Mouse (Mus musculus) gastrocnemius, adult 18-20 months (tissue): ENCODE measurements around the gene Idnk. TPM values are rescaled to one million over a fixed set of nuclear protein-coding genes. Genes with fewer than 3 reads are reported as not detected.

Experiments used
- DNase-seq: peaks from one replicate; pipeline ENCODE4 v3.0.0; 2021; ENCODE audit warnings: low spot score
- total RNA-seq, 2 experiments: library from RNA; stranded (reverse); gene quantifications; 2 replicates each; pipeline ENCODE4 v1.2.3; 2021

The Idnk gene
- total RNA-seq, 2 experiments from 2014 or later = 5.9 to 7.9 TPM

DNA sequence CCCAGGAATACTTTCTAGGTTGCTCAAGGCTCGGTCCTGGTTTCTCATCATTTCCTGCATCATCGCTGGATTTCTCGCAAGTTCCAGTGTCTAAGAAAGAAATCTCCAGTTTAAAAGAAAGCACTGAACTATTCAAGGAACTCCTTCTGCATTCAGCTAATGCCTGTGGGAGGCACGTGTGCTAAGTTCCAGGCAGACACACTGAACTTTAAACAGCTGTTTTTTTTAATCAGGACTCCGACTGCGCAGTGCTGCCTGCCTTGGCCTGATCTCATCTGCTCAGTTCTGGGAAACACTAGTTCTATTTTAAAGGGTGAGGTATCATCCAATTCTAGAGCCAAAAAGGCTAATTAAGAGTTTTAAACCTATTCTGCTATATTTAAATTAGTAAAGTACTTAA, 34.7 kb downstream of the Idnk start:
- DNase-seq = no peak

DNA sequence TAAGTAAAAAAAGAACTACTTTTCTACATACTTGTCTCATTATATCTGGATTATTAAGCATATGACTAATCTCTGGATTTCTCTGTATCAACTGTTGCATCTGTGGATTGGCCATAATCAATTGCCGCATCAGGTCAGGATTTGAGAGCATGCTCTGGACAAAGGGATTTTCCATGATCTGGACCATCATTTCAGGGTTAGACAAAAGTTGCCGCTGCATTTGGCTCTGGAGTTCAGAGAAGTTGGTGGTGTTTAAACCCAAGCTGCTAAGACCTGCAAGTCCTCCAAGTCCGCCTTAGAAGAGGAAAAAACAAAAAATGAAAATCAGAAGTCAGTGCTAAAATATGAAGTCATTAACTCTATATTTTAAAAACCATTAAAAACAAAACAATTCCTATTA, 35.8 kb downstream of the Idnk start:
- no peak for DNase-seq

DNA sequence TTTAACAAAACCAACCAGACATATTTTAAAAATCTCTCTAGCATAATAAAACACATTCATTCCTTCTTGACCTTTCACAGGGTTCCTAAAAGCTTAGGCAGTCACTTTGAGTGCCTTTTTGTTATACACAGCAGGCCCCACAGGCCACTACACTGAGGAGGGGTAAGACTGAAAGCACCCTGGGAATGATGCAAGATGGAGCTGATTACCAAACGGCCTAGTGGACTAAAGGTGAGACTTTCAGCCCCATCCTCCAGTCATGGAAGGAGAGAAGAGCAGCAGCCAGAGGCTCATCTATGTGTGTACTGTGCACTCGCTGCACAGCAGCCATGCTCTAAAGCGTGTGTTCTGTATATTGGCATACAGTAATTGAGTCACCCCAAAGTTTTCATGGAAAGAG, 37.5 kb downstream of the Idnk start:
- DNase-seq = no peak

DNA sequence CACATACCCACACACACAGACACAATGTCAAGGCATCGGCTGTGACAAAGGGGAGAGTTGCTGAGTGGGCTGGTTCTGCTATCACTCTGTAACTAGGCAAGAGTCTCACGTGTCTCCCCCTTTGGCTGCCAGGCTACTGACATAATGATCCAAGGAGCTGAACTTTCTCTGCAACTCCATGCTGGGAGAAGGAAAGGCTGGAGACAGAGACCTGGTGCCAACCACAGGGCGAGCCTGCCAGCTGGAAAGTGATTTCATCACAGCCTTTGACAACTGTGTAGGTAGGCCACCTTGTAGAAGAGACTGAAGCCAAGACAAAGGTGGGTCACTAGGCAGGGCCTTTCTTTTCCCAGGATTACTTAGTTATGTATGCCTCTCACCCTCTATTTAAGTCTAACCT, 39.8 kb downstream of the Idnk start:
- DNase-seq = no peak

DNA sequence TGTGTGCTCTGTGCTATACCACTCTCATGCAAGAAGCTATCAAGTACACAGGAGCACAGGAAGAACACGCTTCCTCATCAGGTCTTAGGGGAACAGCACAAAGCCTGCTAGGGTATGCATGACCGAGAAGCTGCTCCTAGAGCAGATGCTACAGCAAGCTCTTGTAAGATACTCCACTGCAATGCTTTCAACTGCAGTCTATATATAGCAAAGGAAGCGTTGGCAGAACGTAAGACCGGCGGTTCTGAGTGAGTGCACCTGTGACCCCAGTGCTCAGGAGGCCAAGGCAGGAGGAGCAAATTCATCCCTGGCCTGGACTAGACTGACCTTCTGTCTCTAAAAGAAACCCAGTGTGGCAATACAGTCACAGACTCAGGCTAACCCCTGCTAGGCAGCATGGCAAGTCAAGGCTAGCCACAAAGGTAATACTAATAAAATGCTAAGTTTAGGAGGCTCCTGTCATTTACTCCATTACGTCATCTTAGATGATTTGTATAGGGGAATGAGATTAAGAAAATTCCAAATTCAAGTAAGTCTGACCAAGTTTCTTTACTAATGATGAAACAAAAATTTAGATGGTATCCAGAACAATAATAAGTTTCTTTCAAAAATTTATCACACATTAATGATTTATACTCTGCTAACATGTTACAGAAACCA, 40.7 kb downstream of the Idnk start:
- no peak for DNase-seq

DNA sequence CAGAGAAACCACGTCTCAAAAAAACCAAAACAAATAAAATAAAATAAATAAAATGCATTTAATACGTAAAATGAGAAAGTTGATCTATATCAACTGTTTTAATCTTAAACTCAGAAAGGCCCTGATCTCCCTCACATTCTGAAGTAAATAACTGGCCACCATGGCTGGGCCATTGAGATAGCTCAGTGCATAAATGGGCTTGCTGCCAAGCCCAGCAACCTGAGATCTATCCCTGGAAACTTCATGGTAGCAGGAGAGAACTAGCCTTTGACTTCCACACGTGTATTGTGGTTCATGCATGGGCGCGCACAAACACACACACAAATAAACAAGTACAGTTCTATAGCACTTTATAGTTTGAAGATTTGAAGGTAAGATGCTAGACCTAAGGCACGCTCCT, 43.9 kb downstream of the Idnk start:
- no peak for DNase-seq

DNA sequence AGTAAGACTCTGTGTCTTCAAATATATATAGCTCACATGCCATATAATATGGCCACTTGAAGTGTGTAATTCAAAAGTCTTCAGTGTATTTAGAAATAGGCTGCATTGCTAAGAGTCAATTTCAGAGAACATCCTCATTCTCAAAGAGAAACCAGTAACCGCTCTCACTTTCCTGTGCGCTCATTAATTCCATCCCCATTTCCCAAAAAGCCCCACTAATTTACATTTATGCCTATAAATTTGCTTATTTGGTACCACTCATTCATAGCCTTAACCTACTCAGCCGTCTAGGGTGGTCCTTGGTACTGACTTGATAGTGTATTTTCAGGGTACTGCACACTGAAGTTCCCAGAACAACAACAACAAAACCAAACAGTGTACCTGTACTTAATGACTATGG, 44.5 kb downstream of the Idnk start:
- no peak for DNase-seq

DNA sequence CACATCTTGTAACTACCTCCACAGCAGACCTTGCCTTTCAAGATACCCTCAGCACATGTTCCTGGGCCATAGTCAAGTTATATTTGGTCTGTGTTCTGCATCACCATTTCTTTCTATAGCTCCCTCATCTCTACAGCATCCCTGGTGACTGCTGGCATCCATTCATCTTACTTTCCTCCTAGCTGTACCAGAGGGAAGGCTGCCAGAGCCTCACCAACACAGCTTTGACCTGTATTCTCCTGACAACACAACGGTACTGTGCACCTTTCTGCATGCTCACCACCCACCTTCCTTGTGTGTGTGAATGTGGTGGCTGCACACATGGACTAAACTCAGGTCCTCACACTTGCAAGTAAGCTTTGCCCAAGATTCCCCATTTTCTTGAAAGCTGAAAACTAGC, 45.5 kb downstream of the Idnk start:
- DNase-seq = no peak

DNA sequence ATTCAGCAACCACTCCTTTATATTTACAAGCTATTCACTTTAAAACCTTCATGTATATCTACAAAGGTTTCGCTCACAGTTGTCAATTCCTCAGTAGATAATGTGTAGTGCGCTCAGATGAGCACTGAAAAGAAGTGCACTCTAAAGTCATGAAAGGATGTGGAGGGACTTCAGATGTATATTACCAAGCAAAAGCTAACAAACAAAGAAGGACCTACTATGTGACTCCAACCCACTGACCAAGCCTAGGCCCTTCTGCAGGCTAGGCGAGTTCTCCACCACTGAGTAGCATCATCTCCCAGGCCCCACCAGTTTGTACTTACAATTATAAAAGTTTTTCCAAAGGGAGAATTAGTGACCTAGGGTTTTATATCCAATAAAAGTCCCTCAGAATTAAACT, 46.8 kb downstream of the Idnk start:
- no peak for DNase-seq

DNA sequence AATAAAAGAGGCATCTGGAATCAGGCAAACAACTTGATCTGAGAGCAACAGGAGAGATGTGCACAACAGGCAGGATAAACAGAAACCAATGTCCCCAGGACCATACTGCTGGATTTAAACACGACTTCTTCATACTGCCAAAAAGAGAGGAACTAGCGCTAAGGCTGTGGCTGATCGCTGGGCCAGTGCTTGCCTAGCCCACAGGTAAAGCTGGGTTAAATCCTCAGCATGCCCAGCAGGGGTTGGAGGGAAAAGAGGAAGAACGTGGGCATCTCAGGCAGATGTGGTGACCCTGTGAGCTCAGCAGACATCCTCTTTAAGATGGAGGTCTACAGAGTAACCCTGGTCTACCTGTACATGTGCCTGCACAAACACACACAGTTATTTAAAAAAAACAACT, 47.5 kb downstream of the Idnk start:
- DNase-seq = no peak

DNA sequence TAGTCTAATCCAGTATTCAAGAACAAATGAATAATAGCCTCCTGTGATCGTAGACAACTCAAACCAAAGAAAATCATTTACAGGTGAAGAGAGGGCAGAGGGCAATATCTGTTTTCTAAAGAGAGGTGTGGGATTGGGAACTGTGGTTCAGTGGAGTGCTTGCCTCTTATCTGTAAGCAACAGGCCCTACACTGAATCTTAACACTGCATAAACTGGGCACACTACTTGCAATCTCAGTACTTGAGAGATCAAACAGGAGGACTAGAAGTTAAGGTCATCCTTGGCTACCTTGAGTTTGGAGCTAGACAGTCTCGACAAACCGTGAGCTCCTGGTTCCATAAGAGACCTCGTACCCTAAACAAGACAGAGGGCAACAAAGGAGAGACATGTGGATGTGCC, 48.6 kb downstream of the Idnk start:
- DNase-seq = no peak

DNA sequence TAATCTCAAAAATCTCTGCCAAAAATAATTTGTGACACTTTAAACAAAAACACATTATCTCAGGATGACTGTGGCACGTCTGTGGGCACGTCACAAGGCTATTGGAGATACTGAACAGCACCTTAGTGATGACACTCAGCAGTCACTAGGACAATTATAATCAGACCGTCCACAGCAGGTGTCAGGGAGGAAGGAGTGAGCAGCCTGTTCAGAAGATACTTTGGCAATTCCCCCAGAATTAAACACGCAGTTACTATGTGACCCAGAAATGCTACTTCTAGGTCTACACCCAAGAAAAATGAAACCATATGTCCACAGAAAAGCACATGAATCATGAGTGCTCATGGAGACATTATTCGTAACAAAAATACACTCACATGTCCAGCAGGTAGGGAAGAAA, 53.0 kb downstream of the Idnk start:
- DNase-seq = peak; percentile 13

DNA sequence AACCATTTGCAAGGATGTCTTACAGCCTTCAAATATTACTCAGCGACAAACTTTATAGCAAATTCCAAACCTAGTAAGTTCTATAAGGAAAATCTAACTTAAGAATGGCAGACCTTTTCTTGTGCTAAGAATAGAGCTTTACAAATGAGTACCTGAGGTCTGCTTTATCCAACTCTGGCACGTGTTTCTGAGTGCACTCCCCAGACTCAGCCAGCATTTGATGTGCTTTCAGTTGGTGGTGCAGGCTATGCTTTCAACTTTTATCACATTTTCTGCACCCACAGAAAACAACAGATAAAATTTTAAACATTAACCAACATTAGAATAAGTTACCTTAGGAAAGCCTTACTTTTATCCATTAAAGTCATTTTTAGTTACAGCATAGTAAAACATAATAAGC, 55.1 kb downstream of the Idnk start:
- DNase-seq = no peak

DNA sequence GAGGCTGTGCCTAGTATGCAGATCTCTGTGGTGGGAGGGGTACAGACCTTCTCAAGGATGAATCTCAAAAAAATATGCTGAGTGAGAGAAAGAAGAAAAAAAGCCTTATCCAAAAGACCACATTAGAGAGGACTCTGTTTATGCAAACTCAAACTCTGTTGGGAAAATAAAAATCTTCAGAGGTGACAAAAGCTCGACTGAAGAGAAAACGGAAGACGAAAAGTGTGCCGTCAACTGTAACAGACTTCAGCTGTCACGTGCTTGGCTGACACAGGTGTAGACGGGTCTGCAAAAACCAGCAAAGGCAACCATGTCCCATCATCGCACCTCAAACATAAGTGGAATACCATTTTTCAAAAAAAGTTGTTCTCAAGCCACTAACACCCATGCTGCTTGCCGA, 56.4 kb downstream of the Idnk start:
- no peak for DNase-seq

Other genes with a start within 250 kb of the Idnk start
- gene Spock1, start 249.3 kb upstream of the Idnk start, total RNA-seq = under 1 TPM; 0.55 to 0.74 TPM
- under 1 TPM; 0.26 to 0.78 TPM for gene Klhl3, start 44.1 kb upstream of the Idnk start, total RNA-seq
- gene Hnrnpa0, start 29.1 kb upstream of the Idnk start, total RNA-seq = 10 to 100 TPM; 30.8 to 34.4 TPM
- gene Ubqln1, start 58.0 kb downstream of the Idnk start, total RNA-seq = 10 to 100 TPM; 47.6 to 52.7 TPM
- gene Gkap1, start 118.0 kb downstream of the Idnk start, total RNA-seq = 10 to 100 TPM; 30.6 to 31.9 TPM
- not detected for gene Kif27, start 201.5 kb downstream of the Idnk start, total RNA-seq
- gene 2210016F16Rik, start 227.6 kb downstream of the Idnk start, total RNA-seq = 1 to 10 TPM; 6.2 to 6.7 TPM
- gene Rmi1, start 244.6 kb downstream of the Idnk start, total RNA-seq = 1 to 10 TPM; 5.3 to 6.7 TPM
- gene Hnrnpk, start 245.7 kb downstream of the Idnk start, total RNA-seq = 100 to 1,000 TPM; 255 to 260 TPM